Mouse (Mus musculus) heart, postnatal 0 days (tissue): ENCODE results near the gene Dpp6. TPM values are rescaled to one million over a fixed set of nuclear protein-coding genes. Genes with fewer than 3 reads are reported as not detected.

Experiments
- ATAC-seq: fragments of 200-750 bp; cut with Nextera tagmentation; 2 replicates; pipeline ENCODE4 v1.8.0; 2017; ENCODE audit warnings: low read depth, moderate number of reproducible peaks, moderate library complexity; ENCODE audit not compliant: insufficient read depth
- DNase-seq: peaks from one replicate; pipeline ENCODE4 v3.0.0-alpha.2; 2016; ENCODE audit warnings: low spot score
- H3K27ac ChIP-seq: fragments of 300-500 bp; sonication (generic); 2 replicates; pipeline ENCODE4 v1.5.1; 2014; ENCODE audit warnings: low read depth, mild to moderate bottlenecking
- H3K27me3 ChIP-seq: fragments of 300-500 bp; sonication (generic); 2 replicates; pipeline ENCODE4 v1.6.1; 2014; ENCODE audit warnings: low read length, mixed read lengths; ENCODE audit not compliant: control insufficient read depth, insufficient read depth
- H3K36me3 ChIP-seq: fragments of 300-500 bp; sonication (generic); replicated peaks from 2 replicates; pipeline ENCODE4 v1.6.1; 2014; ENCODE audit warnings: low read length, mixed read lengths; ENCODE audit not compliant: control insufficient read depth, insufficient read depth
- H3K4me1 ChIP-seq: fragments of 300-500 bp; sonication (generic); 2 replicates; pipeline ENCODE4 v1.6.1; 2014; ENCODE audit warnings: antibody characterized with exemption; ENCODE audit not compliant: control insufficient read depth, insufficient read depth
- H3K4me2 ChIP-seq: fragments of 300-500 bp; sonication (generic); 2 replicates; pipeline ENCODE4 v1.6.1; 2014; ENCODE audit warnings: low read depth, mild to moderate bottlenecking, low read length, moderate library complexity
- H3K4me3 ChIP-seq: fragments of 300-500 bp; sonication (generic); 2 replicates; pipeline ENCODE4 v1.5.1; 2014; ENCODE audit warnings: low read depth, low read length
- H3K9ac ChIP-seq: fragments of 300-500 bp; sonication (generic); replicated peaks from 2 replicates; pipeline ENCODE4 v1.6.1; 2014; ENCODE audit warnings: low read depth, low read length, mixed read lengths
- H3K9me3 ChIP-seq: fragments of 300-500 bp; sonication (generic); replicated peaks from 2 replicates; pipeline ENCODE4 v1.6.1; 2016; ENCODE audit warnings: low read length; ENCODE audit not compliant: control insufficient read depth
- CTCF ChIP-seq: IDR thresholded peaks from 2 replicates; pipeline ENCODE4 v1.5.1; 2016; ENCODE audit warnings: antibody characterized with exemption, control low read depth, low read depth
- EP300 ChIP-seq: IDR thresholded peaks from 2 replicates; pipeline ENCODE4 v1.6.1; 2016; ENCODE audit warnings: antibody characterized with exemption, low read depth
- WGBS: fragments of 180-500 bp; shearing (Covaris S2); extraction: QIAGEN DNeasy Blood & Tissue Kit; methylation state at CpG from one replicate; pipeline ENCODE4 v1.1.7; 2014; 5-methylcytosine and 5-hydroxymethylcytosine counted together
- polyA plus RNA-seq: library from polyadenylated mRNA; unstranded; fragments of >200 nt; fragmentation: Nextera tagmentation; extraction: Ambion mirVana; gene quantifications from 2 replicates; pipeline ENCODE4 v1.2.1, GENCODE M21; 2015
- total RNA-seq: library from RNA; depleted of rRNA; stranded (reverse); fragments of >200 nt; gene quantifications from 2 replicates; pipeline ENCODE4 v1.2.3, GENCODE M21; 2014; ENCODE audit warnings: low replicate concordance

The Dpp6 gene
- total and polyA plus RNA-seq, 2 experiments from 2014 or later: 0.05 TPM; not detected in 1

DNA sequence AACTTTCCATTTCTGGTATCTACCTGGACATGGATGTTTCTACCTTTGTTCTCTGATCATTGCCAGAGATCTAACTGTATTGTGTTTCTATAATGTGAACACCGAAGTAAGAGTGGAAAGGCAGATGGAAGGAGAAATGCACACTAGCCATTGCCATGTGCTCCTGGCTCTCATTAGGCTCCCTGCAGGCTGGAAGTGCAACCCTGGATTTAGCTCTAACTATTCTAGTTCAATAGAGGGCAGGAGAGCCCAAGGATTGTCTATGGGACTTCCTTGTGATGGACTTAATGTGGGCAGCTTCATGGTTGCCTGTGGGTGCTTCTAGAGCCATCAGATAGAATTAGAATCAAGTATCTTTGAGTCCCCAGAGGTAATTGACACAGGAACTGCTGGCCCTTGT is 291.2 kb downstream of the Dpp6 start:
- no peak for TF ChIP-seq EP300
- TF ChIP-seq CTCF: no peak
- WGBS: 84% methylated on average over 1 of the region's 1 CpGs
- Histone ChIP-seq H3K9me3 (no peaks in the 10 kb centered on the region), H3K4me1 (no peaks in the 10 kb centered on the region), H3K27ac (no peak overlapping the region), H3K4me3 (no peak overlapping the region), H3K36me3 (no peaks in the 10 kb centered on the region), H3K27me3 (no peaks in the 10 kb centered on the region), H3K9ac (no peak overlapping the region), H3K4me2 (no peak overlapping the region)
- ATAC-seq: no peak
- DNase-seq: no peak

DNA sequence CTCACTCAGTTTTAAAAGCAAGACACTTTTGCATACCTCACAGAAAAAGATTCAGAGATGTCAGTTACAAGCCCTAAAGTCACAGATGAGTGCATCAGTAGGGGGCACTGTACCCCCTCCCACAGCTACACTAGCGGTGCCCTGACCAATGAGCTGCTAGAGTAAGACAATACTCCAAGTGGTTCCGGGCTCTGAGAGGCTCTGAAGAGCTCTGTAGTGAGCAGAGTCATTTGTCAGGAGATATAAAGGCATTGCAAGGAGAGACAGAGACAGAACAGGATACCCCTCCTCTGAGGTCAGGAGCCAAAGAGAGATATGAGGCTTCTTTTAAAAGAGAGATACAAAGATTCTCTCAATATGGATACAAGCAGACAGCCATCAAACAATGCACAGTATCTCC is 305.5 kb downstream of the Dpp6 start:
- H3K4me1 ChIP-seq: no peaks in the 10 kb centered on the region
- H3K4me2 ChIP-seq: no peak overlapping the region
- H3K27me3 ChIP-seq: no peaks in the 10 kb centered on the region
- H3K9ac ChIP-seq: no peak overlapping the region
- TF ChIP-seq EP300 (no peak), CTCF (no peak)
- no peak for DNase-seq
- no peak overlapping the region for H3K4me3 ChIP-seq
- no peaks in the 10 kb centered on the region for H3K9me3 ChIP-seq
- WGBS: 32% methylated on average over 2 of the region's 2 CpGs
- H3K36me3 ChIP-seq: no peaks in the 10 kb centered on the region
- H3K27ac ChIP-seq: no peak overlapping the region
- ATAC-seq: no peak

DNA sequence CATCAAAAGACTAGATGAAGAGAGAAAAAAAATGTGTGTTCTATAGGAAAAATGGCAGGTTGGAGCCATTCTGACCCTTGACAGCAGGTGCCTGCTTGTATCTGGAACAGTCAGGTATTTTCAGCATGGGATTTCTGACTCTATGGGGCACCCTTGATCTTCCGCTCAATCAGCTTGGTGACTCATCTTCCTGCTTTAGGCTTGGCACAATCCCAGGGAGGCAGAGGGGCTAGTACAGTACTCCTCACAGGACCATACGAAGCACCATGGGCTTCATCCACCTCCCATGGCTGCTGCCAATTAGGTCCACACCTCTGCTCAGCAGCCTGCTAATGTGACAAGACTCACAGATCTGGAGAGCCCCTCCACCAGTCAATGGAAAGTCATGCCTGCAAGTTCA is 305.9 kb downstream of the Dpp6 start:
- no peak overlapping the region for H3K9ac ChIP-seq
- H3K27ac ChIP-seq: no peak overlapping the region
- TF ChIP-seq CTCF (no peak), EP300 (no peak)
- no peaks in the 10 kb centered on the region for H3K27me3 ChIP-seq
- H3K36me3 ChIP-seq: no peaks in the 10 kb centered on the region
- DNase-seq (no peak), ATAC-seq (no peak)
- WGBS: 72% methylated on average over 2 of the region's 2 CpGs
- H3K4me1 ChIP-seq: no peaks in the 10 kb centered on the region
- H3K4me3 ChIP-seq: no peak overlapping the region
- H3K9me3 ChIP-seq: no peaks in the 10 kb centered on the region
- no peak overlapping the region for H3K4me2 ChIP-seq

DNA sequence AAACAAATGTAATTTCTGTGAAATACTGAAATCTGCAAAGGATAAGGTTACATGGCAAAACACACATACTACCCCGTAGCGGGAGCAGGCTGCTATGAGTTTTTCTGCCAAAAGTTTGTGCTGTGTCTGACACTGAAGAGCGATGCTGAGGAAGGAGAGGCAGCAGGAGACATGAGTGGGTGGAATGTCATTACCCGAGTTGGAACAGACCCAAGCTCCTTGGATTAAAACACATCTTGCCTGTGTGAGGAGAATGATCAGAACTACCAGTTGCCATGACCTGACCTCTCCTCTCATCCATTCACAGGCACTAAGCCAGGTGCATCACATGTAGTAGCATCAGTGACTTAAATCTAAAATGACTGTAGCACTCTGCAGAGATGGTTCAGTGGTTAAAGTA is 309.0 kb downstream of the Dpp6 start:
- Histone ChIP-seq H3K4me3 (no peak overlapping the region), H3K4me2 (no peak overlapping the region), H3K36me3 (no peaks in the 10 kb centered on the region), H3K27me3 (no peaks in the 10 kb centered on the region), H3K9ac (no peak overlapping the region), H3K4me1 (no peaks in the 10 kb centered on the region), H3K27ac (no peak overlapping the region), H3K9me3 (no peaks in the 10 kb centered on the region)
- no peak for ATAC-seq
- TF ChIP-seq EP300 (no peak), CTCF (no peak)
- WGBS: 78% methylated on average over 4 of the region's 4 CpGs
- DNase-seq: no peak

DNA sequence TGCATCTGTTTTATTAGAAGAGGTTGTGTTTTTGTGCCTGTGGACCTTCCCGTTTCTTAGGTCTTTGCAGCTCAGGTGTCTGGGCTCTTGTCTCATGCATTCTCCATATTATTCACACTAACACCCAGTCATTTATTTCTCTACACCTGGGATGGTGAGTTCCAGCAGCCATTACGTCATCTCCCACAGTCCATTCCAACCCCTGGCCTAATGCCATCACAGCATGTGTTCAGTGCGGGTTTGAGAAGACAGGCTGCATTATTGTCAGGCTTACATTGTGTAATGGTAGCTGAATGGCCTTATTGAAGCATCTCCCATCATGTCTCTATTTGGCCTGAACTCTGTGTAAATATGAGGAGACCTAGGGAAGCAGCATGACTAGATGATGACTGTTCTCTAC is 316.2 kb downstream of the Dpp6 start:
- 57% methylated on average over 3 of the region's 3 CpGs for WGBS
- no peak for DNase-seq
- Histone ChIP-seq H3K4me3 (no peak overlapping the region), H3K4me2 (no peak overlapping the region), H3K9me3 (no peaks in the 10 kb centered on the region), H3K27ac (no peak overlapping the region), H3K36me3 (no peaks in the 10 kb centered on the region), H3K4me1 (no peaks in the 10 kb centered on the region), H3K27me3 (no peaks in the 10 kb centered on the region), H3K9ac (no peak overlapping the region)
- ATAC-seq: no peak
- TF ChIP-seq EP300: no peak
- TF ChIP-seq CTCF: no peak

DNA sequence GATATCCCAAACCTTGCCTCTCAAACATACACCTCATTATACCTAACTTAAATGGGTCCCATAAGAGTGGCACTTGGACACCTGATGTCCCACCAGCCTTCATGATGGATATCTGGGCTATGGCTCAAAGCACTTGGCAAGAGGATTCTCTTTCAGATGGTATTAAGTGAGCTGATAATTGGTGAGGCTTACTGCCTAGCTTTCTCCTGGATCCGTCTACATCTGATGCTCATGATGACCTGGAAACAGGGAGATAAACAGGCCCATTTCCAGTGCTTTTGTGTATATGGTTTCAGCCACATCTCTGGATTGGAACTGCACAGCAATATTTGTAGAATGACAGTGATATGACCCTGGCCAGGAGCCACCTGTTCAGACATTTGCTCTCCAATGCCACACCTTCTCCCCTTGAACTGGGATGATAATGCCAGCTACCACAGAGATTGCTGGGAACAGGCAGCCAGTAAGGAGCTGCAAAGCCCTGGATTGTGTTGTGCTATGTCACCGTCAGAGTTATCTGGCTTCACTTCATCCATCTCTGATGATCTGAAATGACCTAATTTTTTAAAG is 317.5 kb downstream of the Dpp6 start:
- H3K27ac ChIP-seq: no peak overlapping the region
- ATAC-seq (no peak), DNase-seq (no peak)
- no peaks in the 10 kb centered on the region for H3K9me3 ChIP-seq
- H3K4me2 ChIP-seq: no peak overlapping the region
- TF ChIP-seq EP300 (no peak), CTCF (no peak)
- 48% methylated on average over 2 of the region's 2 CpGs for WGBS
- no peaks in the 10 kb centered on the region for H3K36me3 ChIP-seq
- H3K9ac ChIP-seq: no peak overlapping the region
- no peaks in the 10 kb centered on the region for H3K27me3 ChIP-seq
- H3K4me3 ChIP-seq: no peak overlapping the region
- no peaks in the 10 kb centered on the region for H3K4me1 ChIP-seq
